Mouse (Mus musculus): ENCODE measurements at regions not wholly inside any gene's neighbourhood (a gene's known extent, or its start where the extent isn't known, plus 50 kb on each side); places are given as distances from the start of the nearest gene placed in this dataset.

GRCm38 (mm10) chr17:45966736-45967135, 65.4 kb downstream of the Vegfa start:
- no peak for DNase-seq (ENCODE audit: inconsistent ontology term)

DNA sequence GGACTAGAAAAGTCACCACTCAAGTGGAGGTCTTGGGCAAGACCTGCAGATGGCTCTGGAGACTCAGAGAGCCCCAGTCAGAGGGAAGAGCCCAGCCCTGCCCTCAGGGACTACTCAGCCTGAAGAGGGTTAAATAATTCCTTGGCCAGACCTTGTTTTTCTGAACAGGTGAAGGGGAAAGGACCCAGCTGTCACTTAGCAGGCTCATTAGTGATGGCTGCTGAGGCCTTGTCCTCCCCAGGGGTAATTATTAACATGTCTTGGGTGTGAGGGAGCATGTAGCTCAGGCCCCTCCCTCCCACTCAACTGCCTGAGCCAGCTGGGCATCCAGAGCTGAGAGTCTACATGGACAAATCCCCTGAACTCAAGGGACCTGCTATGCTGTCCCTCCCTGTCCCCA, 68.1 kb downstream of the Vegfa start:
- no peak for DNase-seq (ENCODE audit: inconsistent ontology term)

DNA sequence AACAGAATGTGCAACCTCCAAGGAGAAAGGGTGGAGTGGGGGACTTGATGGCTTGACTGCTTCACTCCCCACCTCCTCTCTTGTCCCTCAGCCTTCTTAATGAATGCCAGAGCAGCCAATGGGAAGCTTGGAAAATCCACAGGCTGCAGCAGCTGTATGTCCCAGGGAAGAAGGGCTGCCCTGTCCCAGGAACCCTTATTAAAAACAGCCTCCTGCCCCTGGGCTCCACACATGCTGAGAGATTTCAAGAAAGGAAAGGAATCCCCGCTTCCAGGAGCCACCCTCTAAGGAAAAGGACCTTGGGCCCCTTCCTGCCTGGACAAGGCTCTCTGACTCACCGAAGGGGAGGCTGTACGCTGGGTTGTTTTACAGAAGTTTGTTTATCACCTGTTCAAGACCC, 68.8 kb downstream of the Vegfa start:
- DNase-seq (ENCODE audit: inconsistent ontology term): no peak

GRCm38 (mm10) chr17:45961626-45962319, 70.4 kb downstream of the Vegfa start:
- DNase-seq (ENCODE audit: inconsistent ontology term): no peak

GRCm38 (mm10) chr17:45958094-45958881, 73.9 kb downstream of the Vegfa start:
- DNase-seq (ENCODE audit: inconsistent ontology term): no peak

DNA sequence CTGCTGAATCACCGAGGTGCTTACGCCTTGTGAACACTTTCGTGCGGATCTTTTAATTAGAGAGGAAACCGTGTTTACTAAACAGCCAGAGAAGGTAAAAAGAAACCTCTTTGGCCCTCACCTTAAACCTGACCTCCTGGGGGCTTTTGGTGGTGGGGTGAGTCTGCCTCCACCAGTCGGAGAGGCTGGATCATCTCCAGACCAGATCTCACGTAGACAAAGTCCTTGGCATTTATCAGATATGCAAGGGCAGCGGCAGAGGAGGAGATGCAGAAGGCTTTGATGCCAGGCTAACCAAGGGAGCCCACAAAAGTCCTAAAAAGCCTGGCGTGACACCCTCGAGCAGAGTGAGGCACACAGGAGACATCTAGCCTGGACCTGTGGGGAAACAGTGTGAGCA, 76.7 kb downstream of the Vegfa start:
- DNase-seq (ENCODE audit: inconsistent ontology term): no peak

DNA sequence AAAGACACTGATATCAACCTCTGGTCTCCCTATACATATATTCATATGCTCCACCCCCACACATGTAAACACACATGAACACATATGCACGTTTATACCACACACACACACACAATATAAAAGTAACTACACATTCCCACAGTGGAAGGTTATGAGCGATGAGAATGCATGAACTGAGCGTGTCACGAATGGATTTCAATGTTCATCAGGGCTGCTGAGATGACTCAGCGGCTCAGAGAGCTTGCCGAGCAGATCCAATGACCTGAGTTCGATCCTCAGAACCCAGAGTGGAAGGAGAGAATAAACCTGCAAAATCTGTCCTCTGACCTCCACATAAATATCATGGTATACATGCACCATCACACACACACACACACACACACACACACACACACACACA, 77.3 kb downstream of the Vegfa start:
- DNase-seq (ENCODE audit: inconsistent ontology term): no peak

DNA sequence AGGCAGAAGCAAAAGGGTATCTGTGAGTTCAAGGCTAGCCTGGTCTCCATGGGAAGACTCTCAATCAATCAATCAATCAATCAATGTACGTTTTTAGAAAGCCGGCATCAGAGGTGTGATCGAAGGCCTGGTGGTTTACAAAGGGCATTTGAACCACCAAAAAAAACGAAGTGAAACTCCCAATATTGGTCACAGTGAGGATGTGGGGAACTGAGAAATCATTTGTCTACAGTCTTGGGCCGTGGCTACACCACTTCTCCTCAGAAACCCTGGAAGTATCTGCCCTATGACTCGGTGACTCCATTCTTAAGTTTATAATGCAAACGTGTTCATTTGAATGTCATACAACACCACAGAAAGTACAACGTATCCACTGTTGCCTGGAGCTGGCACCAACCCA, 78.6 kb downstream of the Vegfa start:
- DNase-seq (ENCODE audit: inconsistent ontology term): no peak

DNA sequence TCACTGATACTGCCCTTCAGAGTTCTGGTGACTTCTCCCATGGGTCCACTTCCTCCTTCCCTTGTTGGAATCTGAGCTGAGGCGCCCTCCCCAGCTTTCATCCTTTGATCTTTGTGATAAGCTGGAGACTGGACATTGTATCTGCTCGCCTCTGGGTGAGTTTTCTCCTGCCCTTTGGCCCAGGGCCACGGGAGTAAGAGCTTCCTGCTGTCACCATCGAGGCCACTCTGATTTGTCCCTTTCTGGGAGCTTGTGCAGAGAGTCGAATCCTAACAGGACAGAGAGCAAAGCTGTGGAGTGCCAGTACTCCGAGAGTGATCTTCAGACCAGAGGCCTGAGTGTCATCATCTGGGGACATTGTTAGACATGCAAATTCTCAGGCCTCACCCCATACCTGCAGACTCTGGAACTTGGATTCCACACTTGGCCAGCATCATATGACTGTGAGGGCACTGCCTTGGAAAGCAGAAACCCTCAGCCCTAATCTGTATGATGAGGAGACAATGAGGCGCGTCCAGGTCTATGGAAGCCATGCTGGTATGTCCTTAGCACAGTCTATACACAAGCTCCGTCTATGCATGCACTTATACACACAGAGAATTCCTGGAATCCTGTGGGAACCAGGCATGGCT, 81.5 kb downstream of the Vegfa start:
- DNase-seq (ENCODE audit: inconsistent ontology term): no peak

DNA sequence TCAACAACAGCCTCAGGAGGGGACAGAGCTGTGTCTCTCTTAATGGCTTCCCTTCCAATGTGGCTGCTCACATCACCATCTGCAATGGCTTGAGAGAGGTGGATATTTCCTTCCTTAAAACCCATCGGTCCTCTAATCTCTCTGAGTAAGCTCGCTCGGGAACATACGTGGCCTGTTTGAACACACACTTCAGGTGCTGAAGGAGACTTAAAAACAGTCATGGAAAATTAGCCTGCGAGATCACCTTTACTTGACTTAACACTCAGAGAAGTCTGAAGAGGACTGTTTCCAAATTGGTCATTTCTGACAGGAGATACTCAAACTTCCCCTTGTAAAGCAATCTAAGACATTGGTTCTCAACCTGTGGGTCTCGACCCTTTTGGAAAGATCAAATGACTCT, 83.0 kb downstream of the Vegfa start:
- no peak for DNase-seq (ENCODE audit: inconsistent ontology term)

- no peak for DNase-seq (ENCODE audit: inconsistent ontology term)
Observed at GRCm38 (mm10) chr17:45948314-45948935, 83.7 kb downstream of the Vegfa start.

GRCm38 (mm10) chr17:45945005-45945404, 87.2 kb downstream of the Vegfa start:
- peak; percentile 58 for DNase-seq (ENCODE audit: inconsistent ontology term)

DNA sequence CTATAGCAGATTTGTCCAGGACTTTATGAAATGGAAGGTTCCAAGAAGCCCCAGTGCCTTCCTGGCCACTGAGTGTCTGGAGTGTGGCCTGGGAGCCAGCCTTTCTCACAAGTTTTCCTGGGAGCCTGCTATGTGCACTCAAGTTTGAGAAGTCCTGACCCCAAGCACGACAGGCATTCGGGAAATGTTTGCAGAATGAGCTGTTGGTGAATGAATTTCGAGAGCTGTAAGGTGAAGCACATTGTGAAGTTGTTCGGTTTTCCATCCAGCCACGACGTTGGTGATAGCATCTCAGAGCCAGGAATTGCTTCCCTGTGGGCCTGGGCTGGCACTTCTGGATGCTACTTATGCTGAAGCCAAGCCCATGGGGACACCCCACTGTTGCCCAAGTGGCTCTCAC, 88.9 kb downstream of the Vegfa start:
- DNase-seq (ENCODE audit: inconsistent ontology term): peak; percentile 49

DNA sequence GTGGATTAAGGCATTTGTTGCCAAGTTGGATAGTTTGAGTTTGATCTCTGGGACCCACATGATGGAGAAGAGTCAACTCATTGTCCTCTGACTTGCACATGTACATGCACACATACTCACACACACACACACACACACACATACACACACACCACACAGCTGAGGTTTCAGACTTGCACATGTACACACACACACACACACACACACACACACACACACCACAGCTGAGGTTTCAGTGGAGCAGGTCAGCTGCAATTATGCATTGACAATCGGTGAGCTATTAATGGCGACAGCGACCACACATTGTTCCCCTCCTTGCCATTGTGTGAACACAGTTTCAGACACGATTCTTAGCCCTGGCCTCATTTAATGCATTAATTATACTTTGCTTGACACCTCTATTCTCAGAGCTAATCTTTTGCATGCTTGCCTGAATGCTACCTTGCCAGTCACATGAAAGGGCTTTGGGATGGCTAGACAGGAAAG, 90.2 kb downstream of the Vegfa start:
- no peak for DNase-seq (ENCODE audit: inconsistent ontology term)

DNA sequence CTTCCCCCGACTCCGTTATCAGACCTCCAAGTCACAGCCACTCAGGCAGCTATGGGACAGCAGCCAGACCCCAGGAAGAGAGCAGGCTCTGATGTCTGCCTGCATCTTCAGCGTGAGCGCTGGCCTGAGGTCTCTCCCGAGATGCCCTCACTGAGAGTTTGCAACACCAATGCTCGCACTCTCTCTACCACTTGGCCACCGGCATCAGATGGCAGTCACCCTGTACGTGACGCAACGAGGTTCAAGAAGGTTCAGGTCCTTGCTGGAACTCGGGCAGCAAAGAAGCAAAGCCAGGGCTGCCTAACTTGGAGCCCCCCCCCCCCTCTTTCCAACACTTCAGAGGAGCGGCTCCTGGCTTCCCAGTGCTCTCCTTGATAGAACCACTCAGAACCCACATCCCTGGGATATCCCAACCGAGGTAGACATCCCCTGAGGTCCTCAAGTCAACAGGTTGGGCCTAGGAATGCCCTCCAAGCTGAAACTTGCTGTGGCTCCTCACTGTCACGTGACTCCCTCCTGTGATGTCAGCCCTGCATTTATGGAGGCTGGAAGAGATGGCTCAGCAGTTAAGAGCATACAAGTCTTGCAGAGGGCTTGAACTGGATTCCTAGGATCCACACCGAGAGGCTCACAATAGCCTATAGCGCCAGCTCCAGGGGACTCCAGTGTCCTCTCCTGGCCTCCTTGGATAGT, 91.9 kb downstream of the Vegfa start:
- no peak for DNase-seq (ENCODE audit: inconsistent ontology term)

DNA sequence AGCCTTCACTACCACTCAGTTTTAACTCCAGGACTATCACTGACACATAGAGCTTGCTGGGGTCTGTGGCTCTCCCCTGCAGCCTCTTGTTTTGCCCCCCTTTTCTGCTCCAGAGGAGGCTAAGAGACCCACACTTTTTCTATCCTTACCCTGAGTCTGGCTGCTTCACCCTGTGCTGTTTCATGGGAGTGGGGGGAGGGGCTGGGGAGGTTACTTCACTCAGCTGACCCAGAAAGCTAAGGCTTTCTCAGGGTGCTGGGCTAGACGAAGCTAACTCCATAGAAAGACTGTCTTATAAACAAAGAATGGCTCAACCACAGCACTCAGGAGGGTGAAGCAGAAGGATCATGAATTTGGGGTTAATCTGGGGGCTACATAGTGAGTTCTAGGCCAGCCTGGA, 93.9 kb downstream of the Vegfa start:
- DNase-seq (ENCODE audit: inconsistent ontology term): no peak

- DNase-seq (ENCODE audit: inconsistent ontology term): no peak
Observed at GRCm38 (mm10) chr17:45936577-45936976, 95.6 kb downstream of the Vegfa start.

DNA sequence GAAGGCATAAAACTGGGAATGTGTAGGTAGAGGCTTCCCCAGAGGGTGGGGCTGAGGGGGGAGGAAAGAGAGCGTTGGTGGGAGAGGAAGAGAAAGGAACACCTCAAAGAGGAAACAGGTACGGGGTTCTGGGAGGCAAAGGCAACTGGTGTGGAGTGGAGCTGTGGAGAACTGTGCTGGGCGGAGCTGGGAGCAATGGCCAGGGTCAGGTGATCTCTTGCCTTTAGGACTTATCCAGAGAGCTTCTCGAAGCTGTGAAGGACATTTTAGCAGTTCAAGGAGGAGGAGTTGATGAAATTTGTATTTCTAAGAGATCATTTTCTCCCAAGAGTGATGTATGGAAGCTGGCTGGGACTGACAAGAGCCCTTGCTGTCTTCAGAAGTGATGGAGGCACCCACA, 96.9 kb downstream of the Vegfa start:
- no peak for DNase-seq (ENCODE audit: inconsistent ontology term)

- DNase-seq (ENCODE audit: inconsistent ontology term): no peak
Observed at GRCm38 (mm10) chr17:45934002-45934401, 98.2 kb downstream of the Vegfa start.

DNA sequence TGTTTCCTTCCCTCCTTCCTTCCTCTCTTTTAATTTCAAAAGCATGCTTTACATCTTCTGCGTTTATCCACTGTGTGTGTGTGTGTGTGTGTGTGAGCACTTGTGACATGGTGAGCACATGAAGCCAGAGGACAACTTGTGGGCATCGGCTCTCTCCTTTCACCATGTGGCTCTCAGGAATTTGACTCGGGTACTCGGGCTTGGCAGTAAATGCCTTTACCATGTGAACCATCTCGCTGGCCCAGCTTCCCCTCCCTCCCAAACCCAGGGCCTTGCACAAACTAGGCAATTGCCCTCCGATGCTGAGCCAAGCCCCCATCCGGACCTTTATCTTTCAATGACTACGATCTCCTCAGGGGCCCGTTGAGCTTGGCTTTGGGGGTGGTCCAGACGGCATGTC, 99.1 kb downstream of the Vegfa start:
- no peak for DNase-seq (ENCODE audit: inconsistent ontology term)

GRCm38 (mm10) chr17:45932611-45933010, 99.6 kb downstream of the Vegfa start:
- no peak for DNase-seq (ENCODE audit: inconsistent ontology term)

- no peak for DNase-seq (ENCODE audit: inconsistent ontology term)
Observed at GRCm38 (mm10) chr17:45929591-45929990, 102.6 kb downstream of the Vegfa start.
